ENCODE assay signal across 16 mouse cellular contexts in the genomic region with DNA sequence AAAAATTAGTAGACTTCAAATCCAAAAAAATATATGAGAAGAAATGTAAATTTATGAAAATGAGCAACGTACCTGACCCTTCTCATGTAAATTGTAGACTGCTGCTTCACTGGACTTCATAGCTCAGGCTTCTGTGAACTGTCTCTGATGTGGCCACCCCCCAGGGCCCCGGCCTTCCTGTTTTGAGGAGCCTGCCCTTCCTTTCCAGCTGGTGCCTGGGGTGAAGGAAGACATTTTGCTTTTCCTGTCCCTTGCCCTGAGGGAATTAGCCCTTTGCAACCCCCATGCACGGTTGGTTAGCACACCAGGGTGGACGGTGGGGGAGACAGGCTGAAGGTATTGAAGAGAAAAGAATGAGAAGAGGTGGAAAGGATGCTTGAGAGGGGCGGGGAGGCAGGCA. TPM values are rescaled to one million over a fixed set of nuclear protein-coding genes. Genes with fewer than 3 reads are reported as not detected.
A peak's percentile ranks its signal among the peaks of the same experiment; 100 is the strongest.
DNase-seq lines count a peak whose midpoint lies in the region; ATAC-seq and TF ChIP-seq lines count a peak whose summit lies in the region.
"Had no signal": no experiment of that assay in that cellular context is flagged by ENCODE, and none has a peak within 500 bp of the region (broad histone marks: within the 10 kb centered on the region; RNA-seq: fewer than 3 reads in every experiment).

No protein-coding gene starts in this region.

- peak overlapping the region; percentile 85 for H3K27ac ChIP-seq in gastrocnemius, adult 2 months
- H3K27ac ChIP-seq: forebrain, embryonic 13.5 days; heart, embryonic 13.5 days; hindbrain, postnatal 0 days; neural tube, embryonic 15.5 days had no signal

- no peak for DNase-seq in gastrocnemius, adult 2 months
- no peak for DNase-seq in gastrocnemius, adult 8-10 months (ENCODE audit: low spot score in 2 of 2)
- DNase-seq in kidney, adult 9 months, result peak; percentile 38
- no peak for DNase-seq in kidney, adult 18-20 months
- peak; percentile 69 to 71 for DNase-seq in spleen, postnatal 36 days (ENCODE audit: low spot score in 2 of 2)
- no peak for DNase-seq in spleen, adult 12 weeks (ENCODE audit: low spot score)
- no peak for DNase-seq in cerebellum, adult 9-10 months
- DNase-seq: cerebellum, adult 2 months; lung, embryonic 14.5 days; retina, postnatal 1 day had no signal

- no peak for TF ChIP-seq CTCF in gastrocnemius, adult 2 months (IDR thresholded peaks at IDR 0.05)

- intact Hi-C loops in gastrocnemius, adult 2 months (cut with DNase I), result no loop called here

- peak overlapping the region; percentile 69 for H3K4me3 ChIP-seq in gastrocnemius, adult 2 months
- H3K4me3 ChIP-seq: forebrain, embryonic 13.5 days; heart, embryonic 13.5 days; neural tube, embryonic 15.5 days had no signal

- ATAC-seq in megakaryocyte progenitor cell, adult 5-6 weeks (replicated peaks; ENCODE audit: poor library complexity), result 0 out of 2 replicates have a peak, but pooled peaks have one; percentile 10
- ATAC-seq: forebrain, embryonic 13.5 days; hindbrain, postnatal 0 days had no signal

RNA-seq across cellular contexts. Expression of a gene that starts 35.3 kb away (rescaled TPM):
- 10 to 100 TPM; 21.2 to 28.5 TPM for total RNA-seq in gastrocnemius, adult 2 months (2021)
- total RNA-seq in gastrocnemius, adult 8-10 months (2022), result 10 to 100 TPM; 15.2 to 22.9 (median 18.4) TPM
- 24.1 and 25.6 TPM in 2 replicates for total RNA-seq in megakaryocyte progenitor cell, adult 5-6 weeks (2015)
- total RNA-seq in megakaryocyte progenitor cell, adult 5-6 weeks (2017), result 30.8 and 30.9 TPM in 2 replicates

RNA-seq across cellular contexts. Expression of a gene that starts 46.1 kb away (rescaled TPM):
- total RNA-seq in gastrocnemius, adult 2 months (2021), result not detected
- 1 to 10 TPM in 2 of 4 experiments, not detected in 2; 3.8 to 4.1 TPM for total RNA-seq in gastrocnemius, adult 8-10 months (2022)
- total RNA-seq in megakaryocyte progenitor cell, adult 5-6 weeks (2015), result not detected in 2 replicates
- total RNA-seq in megakaryocyte progenitor cell, adult 5-6 weeks (2017), result not detected in 2 replicates
- total RNA-seq: ES-E14; hindbrain, postnatal 0 days had no signal

Comparison
In these comparisons a context has a peak if more than half of its experiments do, and no peak if none do; other contexts are left out.
1. DNase-seq: peak in kidney, adult 9 months (single experiment) and spleen, postnatal 36 days (2 of 2); none in gastrocnemius, adult 2 months (single experiment), gastrocnemius, adult 8-10 months (0 of 2), kidney, adult 18-20 months (single experiment), spleen, adult 12 weeks (single experiment) and cerebellum, adult 9-10 months (single experiment).